Mouse (Mus musculus) right cerebral cortex, postnatal 14 days (tissue): Measurements from ENCODE around the gene Csnk1g2.
A peak's percentile ranks its signal among the peaks of the same experiment; 100 is the strongest.
"Not testable (repeated sequence)": the region's sequence is repeated elsewhere in the genome, so short reads cannot be mapped to it uniquely, and the experiment has no call there.

Source experiments
- DNase-seq: peaks from one replicate; pipeline ENCODE4 v3.0.0; 2022

Gene Csnk1g2

GRCm38 (mm10) chr10:80625764-80626163 is 3.1 kb downstream of the Csnk1g2 start:
- no peak for DNase-seq

GRCm38 (mm10) chr10:80627685-80628084 is 5.0 kb downstream of the Csnk1g2 start:
- DNase-seq: no peak

- no peak for DNase-seq
These were observed 6.3 kb downstream of the Csnk1g2 start for GRCm38 (mm10) chr10:80628925-80629324.

DNA sequence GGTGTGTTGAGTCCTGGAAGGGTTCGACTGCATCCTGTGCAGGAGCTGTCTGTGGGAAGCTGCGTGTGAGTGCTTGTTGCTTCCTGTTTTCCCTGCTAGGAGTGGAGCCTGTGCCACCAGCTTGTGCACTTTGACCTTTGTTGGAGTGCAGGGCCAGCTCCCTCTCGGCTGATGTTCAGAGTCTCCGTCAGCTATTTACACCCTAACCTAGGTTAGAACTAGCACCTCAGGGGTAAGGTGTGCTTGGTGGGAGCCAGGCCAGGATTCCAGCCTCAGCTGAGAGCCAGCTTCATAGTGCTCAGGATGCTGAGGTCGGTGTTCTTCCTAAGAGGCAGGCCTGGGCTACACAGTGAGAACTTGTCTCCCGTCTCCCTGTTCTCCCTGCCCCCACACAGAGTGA is 12.7 kb downstream of the Csnk1g2 start:
- DNase-seq: no peak

- DNase-seq: no peak
These were observed 24.3 kb downstream of the Csnk1g2 start for GRCm38 (mm10) chr10:80646936-80647335.

GRCm38 (mm10) chr10:80649910-80650309 is 27.3 kb downstream of the Csnk1g2 start:
- not testable (repeated sequence) for DNase-seq

GRCm38 (mm10) chr10:80650392-80650791 is 27.8 kb downstream of the Csnk1g2 start:
- no peak for DNase-seq

- DNase-seq: no peak
These were observed 30.6 kb downstream of the Csnk1g2 start for GRCm38 (mm10) chr10:80653156-80653720.

DNA sequence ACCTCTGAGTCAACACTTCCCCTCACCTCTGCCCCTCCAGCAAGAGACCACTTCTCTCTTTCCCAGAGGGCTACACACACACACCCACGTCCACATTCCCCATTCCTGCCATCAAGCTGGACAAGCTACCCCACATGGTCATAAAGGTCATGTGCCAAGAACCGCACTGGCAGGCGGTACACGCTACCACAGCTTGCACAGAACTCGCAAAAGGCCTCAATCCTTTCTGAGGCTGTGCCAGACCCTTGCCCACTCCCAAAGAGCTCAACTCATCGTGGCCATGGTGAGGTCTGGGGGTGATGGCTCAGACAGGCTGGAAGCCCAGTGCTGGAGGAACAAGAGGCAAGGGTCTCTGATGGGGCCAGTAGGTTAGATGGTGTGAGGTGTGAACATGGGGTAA is 32.2 kb downstream of the Csnk1g2 start:
- DNase-seq: no peak

- DNase-seq: no peak
These were observed 32.9 kb downstream of the Csnk1g2 start for GRCm38 (mm10) chr10:80655406-80656129.

DNA sequence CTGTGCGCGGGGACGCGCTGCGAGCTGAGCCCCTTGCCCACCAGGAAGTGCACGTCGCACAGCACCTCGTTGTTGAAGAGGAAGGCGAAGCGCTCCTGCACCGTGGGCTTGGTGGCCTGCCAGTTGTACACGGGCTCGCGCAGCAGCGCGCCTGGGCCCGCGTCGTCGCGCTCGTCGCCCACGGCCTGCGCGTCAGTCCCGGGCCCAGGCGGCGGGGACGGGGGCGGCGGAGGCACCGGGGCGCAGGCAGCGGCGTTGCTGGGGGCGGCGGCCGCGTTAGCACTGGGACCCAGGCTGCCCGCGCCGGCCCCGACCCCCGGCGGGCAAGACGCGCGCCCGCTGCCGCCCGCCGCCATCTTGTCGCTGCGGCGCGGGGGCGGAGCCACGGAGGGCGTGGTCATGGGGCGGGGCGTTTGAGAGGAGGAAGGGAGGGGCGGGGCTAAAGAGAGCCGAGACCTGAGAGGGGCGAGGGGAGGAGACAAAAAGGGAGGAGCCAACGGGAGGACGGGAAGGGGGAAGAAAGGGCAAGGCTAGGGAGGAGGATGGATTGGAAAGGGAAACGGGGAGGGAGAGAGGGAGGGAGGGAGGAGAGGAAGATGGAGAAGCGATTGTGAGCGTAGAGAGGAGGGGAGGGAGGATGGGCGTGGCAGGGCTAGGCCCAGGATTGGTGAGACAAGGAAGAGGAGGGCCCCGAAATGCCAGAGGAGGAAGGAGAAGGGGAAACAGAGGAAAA is 33.7 kb downstream of the Csnk1g2 start:
- peak; percentile 97 for DNase-seq

DNA sequence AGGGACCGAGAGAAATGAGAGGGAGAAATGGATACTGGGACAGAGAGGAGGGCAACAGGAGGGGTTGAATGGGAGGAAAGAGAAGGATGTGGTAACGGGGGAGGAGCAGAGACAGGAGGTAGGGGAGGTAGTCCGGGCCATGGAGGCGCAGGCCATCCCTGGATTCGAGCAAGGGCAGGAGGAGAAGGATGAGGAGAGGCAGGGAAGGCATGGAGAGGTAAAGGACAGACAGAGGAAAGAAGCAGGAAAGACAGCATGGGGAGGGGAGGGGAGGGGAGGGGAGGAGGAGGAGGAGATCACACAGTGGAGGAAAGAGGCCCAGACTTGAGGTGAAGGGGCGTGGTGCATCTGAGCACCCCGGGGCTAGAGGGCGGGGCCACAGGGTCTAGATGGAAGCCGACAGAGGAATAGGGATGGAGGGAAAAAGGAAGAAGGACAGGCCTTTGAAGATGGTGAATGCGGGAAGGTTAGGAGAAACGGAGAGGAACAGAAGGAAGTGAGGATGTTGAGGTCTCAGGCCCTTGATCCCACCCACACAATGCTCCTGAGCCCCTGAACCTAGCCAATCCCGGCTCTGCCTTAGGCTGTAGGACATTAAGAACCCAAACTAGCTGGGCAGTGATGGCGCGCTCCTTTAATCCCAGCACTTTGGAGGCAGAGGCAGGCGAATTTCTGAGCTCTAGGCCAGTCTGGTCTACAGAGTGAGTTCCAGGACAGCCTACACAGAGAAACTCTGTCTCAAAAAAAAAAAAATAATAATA is 34.4 kb downstream of the Csnk1g2 start, which contains the start of gene Btbd2:
Btbd2 (minus strand) TSS at position 209 of the 761 bp plus-strand sequence.
- no peak for DNase-seq

GRCm38 (mm10) chr10:80658194-80658840 is 35.7 kb downstream of the Csnk1g2 start:
- no peak for DNase-seq

DNA sequence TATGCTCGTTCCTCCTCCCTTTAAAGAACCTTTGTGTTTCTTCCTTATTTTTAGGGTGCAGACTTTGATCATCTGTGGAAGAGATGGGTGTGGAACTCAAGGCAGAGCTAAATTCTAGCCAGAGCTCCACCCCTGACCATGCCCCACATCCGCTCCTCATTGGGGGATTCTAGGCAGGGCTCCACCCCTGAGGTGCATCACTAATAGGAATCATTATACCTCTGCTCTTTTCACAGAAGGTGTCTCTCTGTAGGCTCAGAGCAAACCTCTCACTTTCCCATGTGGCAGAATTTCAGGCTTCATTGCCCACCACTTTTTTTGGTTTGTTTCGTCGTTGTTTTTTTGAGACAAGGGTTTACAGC is 36.2 kb downstream of the Csnk1g2 start:
- no peak for DNase-seq

GRCm38 (mm10) chr10:80659213-80659612 is 36.6 kb downstream of the Csnk1g2 start:
- peak; percentile 88 for DNase-seq

DNA sequence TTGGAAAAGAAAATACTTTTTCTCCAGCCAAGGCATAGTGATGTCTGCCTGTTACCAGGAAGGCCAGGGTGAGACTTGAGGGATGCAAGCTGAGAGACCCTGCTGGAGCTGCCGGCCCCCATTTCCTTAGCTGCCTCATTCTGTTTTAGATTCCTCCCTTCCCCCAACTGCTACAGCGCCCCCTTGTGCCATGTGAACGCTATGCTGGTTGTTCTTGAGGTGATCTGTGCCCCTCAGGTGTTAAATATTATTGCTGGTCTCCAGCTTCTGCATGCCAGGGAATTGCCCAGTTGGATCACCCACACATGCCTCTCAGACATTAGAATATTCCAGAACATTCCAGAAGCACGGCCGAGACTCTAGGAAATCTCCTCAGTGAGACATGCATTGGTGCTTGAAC is 38.5 kb downstream of the Csnk1g2 start:
- DNase-seq: no peak

DNA sequence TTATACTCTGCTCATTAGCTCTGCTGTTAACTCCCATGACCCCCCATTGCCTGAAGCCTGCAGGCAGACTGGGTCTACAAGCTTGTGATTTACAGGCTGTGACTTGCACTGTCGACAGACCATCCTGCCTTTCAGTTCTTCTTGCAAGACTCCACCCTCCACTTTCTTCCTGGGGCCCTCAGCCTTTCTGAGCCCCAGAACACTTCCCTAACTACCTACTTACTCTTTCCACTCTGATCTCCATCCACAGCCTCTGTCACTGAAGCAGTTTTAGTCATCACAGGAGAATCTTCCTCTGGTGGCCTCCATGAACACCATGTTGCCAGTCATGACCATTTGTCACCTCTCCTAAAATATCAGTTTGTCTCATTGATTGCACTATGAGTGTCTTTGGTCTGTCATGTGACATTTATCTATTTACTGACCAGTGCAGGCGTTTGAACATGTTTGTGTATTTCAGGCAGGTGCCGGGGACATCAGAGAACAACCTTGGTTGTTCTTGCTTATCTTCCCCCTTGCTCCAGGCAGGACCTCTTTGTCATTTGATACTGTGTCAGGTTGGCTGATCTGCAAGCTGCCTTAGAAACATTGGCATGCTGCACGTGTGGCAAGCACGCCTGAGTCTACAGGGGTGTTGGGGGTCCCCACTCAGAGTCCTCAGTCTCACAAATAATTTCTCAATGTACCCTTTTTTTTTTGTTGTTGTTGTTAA is 41.0 kb downstream of the Csnk1g2 start:
- DNase-seq: no peak

DNA sequence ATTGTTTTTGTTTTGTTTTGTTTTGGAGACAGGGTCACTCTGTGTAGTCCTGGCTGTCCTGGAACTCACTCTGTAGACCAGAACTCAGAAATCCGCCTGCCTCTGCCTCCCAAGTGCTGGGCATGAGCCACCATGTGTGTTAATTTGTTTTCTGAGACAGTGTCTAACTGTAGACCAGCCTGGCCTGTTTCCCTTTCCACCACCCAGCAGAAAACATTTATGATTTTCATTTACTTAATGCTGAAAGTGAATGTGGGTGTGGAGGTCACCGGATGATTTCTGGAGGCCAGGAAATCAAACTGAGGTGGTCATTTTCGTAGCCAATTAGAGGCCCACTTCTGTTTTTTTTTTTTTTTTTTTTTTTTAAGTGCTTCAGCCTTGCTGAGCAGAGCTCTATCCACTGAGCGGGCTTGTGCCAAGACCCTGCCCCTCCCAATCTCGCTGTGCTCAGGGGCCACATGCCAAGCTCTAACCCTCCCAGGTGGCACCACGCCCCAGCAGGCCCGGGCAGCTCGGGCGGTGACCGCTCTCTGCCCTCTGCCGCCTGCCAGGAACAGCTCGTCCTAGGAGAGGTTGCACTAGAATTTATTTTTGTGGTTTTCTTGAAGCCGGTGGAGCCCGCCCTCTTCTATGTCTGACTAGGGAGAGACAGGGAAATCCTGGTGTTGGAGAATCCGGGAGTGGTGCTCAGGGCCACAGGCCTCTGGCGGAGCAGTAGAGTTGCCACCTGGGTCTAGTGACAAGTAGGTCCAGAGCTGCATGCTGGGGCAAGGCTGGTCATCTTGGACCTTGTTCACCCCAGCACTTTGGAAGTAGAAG is 41.8 kb downstream of the Csnk1g2 start:
- DNase-seq: no peak

GRCm38 (mm10) chr10:80665016-80665380 is 42.4 kb downstream of the Csnk1g2 start:
- no peak for DNase-seq

GRCm38 (mm10) chr10:80665459-80665858 is 42.8 kb downstream of the Csnk1g2 start:
- DNase-seq: no peak
